Mouse (Mus musculus): Measurements from ENCODE around the gene Tmem248. TPM values are rescaled to one million over a fixed set of nuclear protein-coding genes. Genes with fewer than 3 reads are reported as not detected.
"Not testable (repeated sequence)": the region's sequence is repeated elsewhere in the genome, so short reads cannot be mapped to it uniquely, and the experiment has no call there.

Tmem248 gene
- polyA plus RNA-seq, 1 experiment from 2014 or later, result 34.1 TPM

- Histone ChIP-seq H3K36me3 (peaks cover 96% of the 10 kb centered on the region), H3K9me3 (no peaks in the 10 kb centered on the region), H3K9ac (replicated peaks) (no peak overlapping the region), H3K27ac (replicated peaks) (no peak overlapping the region), H3K4me3 (no peak overlapping the region), H3K27me3 (no peaks in the 10 kb centered on the region), H3K4me2 (replicated peaks) (no peak overlapping the region), H3K4me1 (no peaks in the 10 kb centered on the region)
- 100% methylated on average over 2 of the region's 2 CpGs for WGBS
- ATAC-seq (ENCODE audit: low FRiP score, low read depth), result no peak
These were observed 23.0 kb downstream of the Tmem248 start for GRCm38 (mm10) chr5:130239856-130240255.

- H3K9me3 ChIP-seq, result no peaks in the 10 kb centered on the region
- H3K4me3 ChIP-seq, result no peak overlapping the region
- 95% methylated on average over 12 of the region's 12 CpGs for WGBS
- H3K9ac ChIP-seq (replicated peaks), result no peak overlapping the region
- no peaks in the 10 kb centered on the region for H3K4me1 ChIP-seq
- no peak overlapping the region for H3K4me2 ChIP-seq (replicated peaks)
- H3K27ac ChIP-seq (replicated peaks), result no peak overlapping the region
- H3K27me3 ChIP-seq, result no peaks in the 10 kb centered on the region
- no peak for ATAC-seq (ENCODE audit: low FRiP score, low read depth)
- peaks cover 95% of the 10 kb centered on the region for H3K36me3 ChIP-seq
These were observed 24.5 kb downstream of the Tmem248 start for GRCm38 (mm10) chr5:130241426-130241825.

- H3K27me3 ChIP-seq, result no peaks in the 10 kb centered on the region
- no peak for ATAC-seq (ENCODE audit: low FRiP score, low read depth)
- H3K4me2 ChIP-seq (replicated peaks), result no peak overlapping the region
- H3K27ac ChIP-seq (replicated peaks), result no peak overlapping the region
- H3K9me3 ChIP-seq, result no peaks in the 10 kb centered on the region
- H3K9ac ChIP-seq (replicated peaks), result no peak overlapping the region
- H3K4me3 ChIP-seq, result no peak overlapping the region
- H3K36me3 ChIP-seq, result peaks cover 90% of the 10 kb centered on the region
- WGBS, result 83% methylated on average over 5 of the region's 5 CpGs
- H3K4me1 ChIP-seq, result no peaks in the 10 kb centered on the region
These were observed 30.9 kb downstream of the Tmem248 start for GRCm38 (mm10) chr5:130247823-130248222.

- Histone ChIP-seq H3K9ac (replicated peaks) (peak overlapping the region; percentile 87), H3K4me3 (peak overlapping the region; percentile 73), H3K27me3 (no peaks in the 10 kb centered on the region), H3K4me2 (replicated peaks) (peak overlapping the region; percentile 77), H3K36me3 (peaks cover 38% of the 10 kb centered on the region), H3K27ac (replicated peaks) (peak overlapping the region; percentile 81), H3K4me1 (peaks cover 20% of the 10 kb centered on the region), H3K9me3 (no peaks in the 10 kb centered on the region)
- 22% methylated on average over 19 of the region's 19 CpGs for WGBS
- 0 out of 2 replicates have a peak, but pooled peaks have one; percentile 10 for ATAC-seq (ENCODE audit: low FRiP score, low read depth)
These were observed 37.5 kb downstream of the Tmem248 start for GRCm38 (mm10) chr5:130254164-130255016.

GRCm38 (mm10) chr5:130255017-130255720 lies 38.3 kb downstream of the Tmem248 start, which contains the start of the genes Sbds and Tyw1:
Sbds (minus strand) TSS chr5:130255530.
Tyw1 (plus strand) TSS chr5:130255619.
- Histone ChIP-seq H3K27ac (replicated peaks) (peak within 1 kb of the TSS; percentile 81), H3K4me2 (replicated peaks) (peak within 1 kb of the TSS; percentile 77), H3K4me1 (peaks cover 20% of the 10 kb centered on the region), H3K27me3 (no peaks in the 10 kb centered on the region), H3K4me3 (peak within 1 kb of the TSS; percentile 73), H3K9ac (replicated peaks) (peak within 1 kb of the TSS; percentile 87), H3K9me3 (no peaks in the 10 kb centered on the region), H3K36me3 (peaks cover 31% of the 10 kb centered on the region)
- WGBS, result 1% methylated on average over 52 of the region's 52 CpGs
- peak; percentile 89 for ATAC-seq (ENCODE audit: low FRiP score, low read depth)

GRCm38 (mm10) chr5:130255799-130256525 lies 39.1 kb downstream of the Tmem248 start:
- 0 out of 2 replicates have a peak, but pooled peaks have one; percentile 1 for ATAC-seq (ENCODE audit: low FRiP score, low read depth)
- not testable (repeated sequence) for H3K27ac ChIP-seq (replicated peaks); H3K9me3 ChIP-seq; H3K27me3 ChIP-seq
- 34% methylated on average over 20 of the region's 20 CpGs for WGBS
- peaks cover 20% of the 10 kb centered on the region for H3K4me1 ChIP-seq
- H3K4me2 ChIP-seq (replicated peaks), result peak overlapping the region; percentile 77
- peaks cover 23% of the 10 kb centered on the region for H3K36me3 ChIP-seq
- H3K4me3 ChIP-seq, result peak overlapping the region; percentile 73
- H3K9ac ChIP-seq (replicated peaks), result peak overlapping the region; percentile 44

- peaks cover 20% of the 10 kb centered on the region for H3K4me1 ChIP-seq
- peak overlapping the region; percentile 74 for H3K27ac ChIP-seq (replicated peaks)
- peak overlapping the region; percentile 77 for H3K4me2 ChIP-seq (replicated peaks)
- H3K4me3 ChIP-seq, result peak overlapping the region; percentile 70
- H3K9me3 ChIP-seq, result no peaks in the 10 kb centered on the region
- peak overlapping the region; percentile 77 for H3K9ac ChIP-seq (replicated peaks)
- no peaks in the 10 kb centered on the region for H3K27me3 ChIP-seq
- peak; percentile 94 for ATAC-seq (ENCODE audit: low FRiP score, low read depth)
- peaks cover 16% of the 10 kb centered on the region for H3K36me3 ChIP-seq
- under 1% methylated on average over 25 of the region's 25 CpGs for WGBS
These were observed 39.9 kb downstream of the Tmem248 start for GRCm38 (mm10) chr5:130256678-130257271.

GRCm38 (mm10) chr5:130257303-130257702 lies 40.4 kb downstream of the Tmem248 start:
- Histone ChIP-seq H3K27ac (replicated peaks) (peak overlapping the region; percentile 74), H3K4me3 (peak overlapping the region; percentile 70), H3K9me3 (no peaks in the 10 kb centered on the region), H3K27me3 (no peaks in the 10 kb centered on the region), H3K4me1 (peaks cover 20% of the 10 kb centered on the region), H3K36me3 (peaks cover 14% of the 10 kb centered on the region), H3K9ac (replicated peaks) (peak overlapping the region; percentile 77), H3K4me2 (replicated peaks) (peak overlapping the region; percentile 77)
- peak; percentile 16; the same call in 1 of the 2 replicates for ATAC-seq (ENCODE audit: low FRiP score, low read depth)
- WGBS, result 10% methylated on average over 8 of the region's 8 CpGs

GRCm38 (mm10) chr5:130263454-130263853 lies 46.6 kb downstream of the Tmem248 start:
- H3K4me3 ChIP-seq, result no peak overlapping the region
- no peaks in the 10 kb centered on the region for H3K9me3 ChIP-seq
- peaks cover 35% of the 10 kb centered on the region for H3K36me3 ChIP-seq
- no peaks in the 10 kb centered on the region for H3K4me1 ChIP-seq
- 85% methylated on average over 11 of the region's 11 CpGs for WGBS
- H3K4me2 ChIP-seq (replicated peaks), result no peak overlapping the region
- H3K27ac ChIP-seq (replicated peaks), result no peak overlapping the region
- no peak overlapping the region for H3K9ac ChIP-seq (replicated peaks)
- H3K27me3 ChIP-seq, result no peaks in the 10 kb centered on the region
- ATAC-seq (ENCODE audit: low FRiP score, low read depth), result no peak

- H3K9me3 ChIP-seq, result no peaks in the 10 kb centered on the region
- no peak for ATAC-seq (ENCODE audit: low FRiP score, low read depth)
- H3K4me1 ChIP-seq, result no peaks in the 10 kb centered on the region
- no peak overlapping the region for H3K4me3 ChIP-seq
- H3K9ac ChIP-seq (replicated peaks), result no peak overlapping the region
- peaks cover 44% of the 10 kb centered on the region for H3K36me3 ChIP-seq
- 93% methylated on average over 6 of the region's 6 CpGs for WGBS
- no peaks in the 10 kb centered on the region for H3K27me3 ChIP-seq
- H3K27ac ChIP-seq (replicated peaks), result no peak overlapping the region
- no peak overlapping the region for H3K4me2 ChIP-seq (replicated peaks)
These were observed 47.6 kb downstream of the Tmem248 start for GRCm38 (mm10) chr5:130264433-130265005.

GRCm38 (mm10) chr5:130266651-130267050 lies 49.8 kb downstream of the Tmem248 start:
- H3K27me3 ChIP-seq, result no peaks in the 10 kb centered on the region
- H3K4me2 ChIP-seq (replicated peaks), result no peak overlapping the region
- H3K4me1 ChIP-seq, result no peaks in the 10 kb centered on the region
- WGBS, result 89% methylated on average over 7 of the region's 7 CpGs
- no peaks in the 10 kb centered on the region for H3K9me3 ChIP-seq
- H3K27ac ChIP-seq (replicated peaks), result no peak overlapping the region
- no peak overlapping the region for H3K9ac ChIP-seq (replicated peaks)
- no peak overlapping the region for H3K4me3 ChIP-seq
- H3K36me3 ChIP-seq, result peaks cover 63% of the 10 kb centered on the region
- ATAC-seq (ENCODE audit: low FRiP score, low read depth), result no peak

Measured in midbrain, embryonic 12.5 days (tissue).